In genomic region chr7:130959868-130960267, GRCm38 (mm10) we compare ENCODE assay signal across 10 mouse cellular contexts. TPM values are rescaled to one million over a fixed set of nuclear protein-coding genes. Genes with fewer than 3 reads are reported as not detected.
DNase-seq lines count a peak whose midpoint lies in the region; ATAC-seq and TF ChIP-seq lines count a peak whose summit lies in the region.
"Had no signal": no experiment of that assay in that cellular context is flagged by ENCODE, and none has a peak within 500 bp of the region (broad histone marks: within the 10 kb centered on the region; RNA-seq: fewer than 3 reads in every experiment).

No protein-coding gene starts in this region.

- 30% methylated on average over 7 of the region's 7 CpGs for WGBS in lung, embryonic 16.5 days
- WGBS in liver, embryonic 11.5 days, result 24% methylated on average over 7 of the region's 7 CpGs

- TF ChIP-seq CTCF in brain, embryonic 14.5 days (IDR thresholded peaks at IDR 0.05; ENCODE audit: borderline replicate concordance, extremely low read depth, insufficient read depth, insufficient read length), result no peak

- peak; percentile 50; the same call in 1 of the 2 replicates for ATAC-seq in lung, embryonic 16.5 days (ENCODE audit: low read depth)
- ATAC-seq in erythroid progenitor cell, adult 5-6 weeks (replicated peaks; ENCODE audit: low FRiP score, poor library complexity, severe bottlenecking), result no peak
- ATAC-seq in liver, embryonic 11.5 days (replicated peaks; ENCODE audit: low FRiP score), result no peak

- H3K4me3 ChIP-seq in lung, embryonic 16.5 days (ENCODE audit: low read length), result no peak overlapping the region
- no peak overlapping the region for H3K4me3 ChIP-seq in liver, embryonic 11.5 days (ENCODE audit: low read depth, low read length)
- H3K4me3 ChIP-seq: embryonic facial prominence, embryonic 12.5 days; limb, embryonic 12.5 days had no signal

- H3K27me3 ChIP-seq in lung, embryonic 16.5 days (ENCODE audit: control insufficient read depth, insufficient read depth, low read depth, low read length), result no peaks in the 10 kb centered on the region
- H3K27me3 ChIP-seq in liver, embryonic 11.5 days (replicated peaks; ENCODE audit: control insufficient read depth, insufficient read depth, low read length), result no peaks in the 10 kb centered on the region
- H3K27me3 ChIP-seq: embryonic facial prominence, embryonic 12.5 days; limb, embryonic 12.5 days had no signal

- no peaks in the 10 kb centered on the region for H3K36me3 ChIP-seq in lung, embryonic 16.5 days (ENCODE audit: control insufficient read depth, insufficient read depth, low read length)
- no peaks in the 10 kb centered on the region for H3K36me3 ChIP-seq in liver, embryonic 11.5 days (ENCODE audit: control insufficient read depth, insufficient read depth, low read length)
- H3K36me3 ChIP-seq: embryonic facial prominence, embryonic 12.5 days; limb, embryonic 12.5 days had no signal

- DNase-seq in layer of hippocampus, adult 11-12 months (ENCODE audit: low spot score), result peak; percentile 54
- DNase-seq in layer of hippocampus, postnatal 36 days, result no peak
- peak; percentile 52 for DNase-seq in brain, embryonic 14.5 days (ENCODE audit: low read depth)
- peak; percentile 92 to 93 for DNase-seq in heart, postnatal 10 days
- DNase-seq in liver, embryonic 11.5 days (ENCODE audit: low spot score), result no peak
- no peak for DNase-seq in spleen, postnatal 10 days (ENCODE audit: low spot score in 2 of 2)

- no peak overlapping the region for H3K4me2 ChIP-seq in lung, embryonic 16.5 days (ENCODE audit: low read depth, low read length)
- H3K4me2 ChIP-seq in liver, embryonic 11.5 days, result no peak overlapping the region
- H3K4me2 ChIP-seq: embryonic facial prominence, embryonic 12.5 days; limb, embryonic 12.5 days had no signal

- TF ChIP-seq POLR2A in brain, embryonic 14.5 days (IDR thresholded peaks at IDR 0.05; ENCODE audit: borderline replicate concordance, extremely low read depth, insufficient read depth, insufficient read length, poor library complexity, severe bottlenecking), result no peak

- H3K4me1 ChIP-seq in lung, embryonic 16.5 days (replicated peaks; ENCODE audit: control insufficient read depth, insufficient read depth, low read length), result peaks cover 6% of the 10 kb centered on the region
- H3K4me1 ChIP-seq in liver, embryonic 11.5 days (replicated peaks; ENCODE audit: control insufficient read depth, insufficient read depth, low read length), result no peaks in the 10 kb centered on the region

- H3K27ac ChIP-seq in lung, embryonic 16.5 days (ENCODE audit: low read length), result no peak overlapping the region
- no peak overlapping the region for H3K27ac ChIP-seq in liver, embryonic 11.5 days (ENCODE audit: low read depth, low read length)
- H3K27ac ChIP-seq: embryonic facial prominence, embryonic 12.5 days; limb, embryonic 12.5 days had no signal

- no peaks in the 10 kb centered on the region for H3K9me3 ChIP-seq in lung, embryonic 16.5 days (ENCODE audit: control insufficient read depth, low read length)
- H3K9me3 ChIP-seq in liver, embryonic 11.5 days (ENCODE audit: control insufficient read depth, low read length), result no peaks in the 10 kb centered on the region
- H3K9me3 ChIP-seq: limb, embryonic 12.5 days had no signal

- H3K9ac ChIP-seq in lung, embryonic 16.5 days (ENCODE audit: low read length), result no peak overlapping the region
- H3K9ac ChIP-seq in liver, embryonic 11.5 days (ENCODE audit: low read depth, low read length), result no peak overlapping the region
- H3K9ac ChIP-seq: embryonic facial prominence, embryonic 12.5 days; limb, embryonic 12.5 days had no signal

- intact Hi-C loops in heart, postnatal 10 days (cut with DNase I), result no loop called here

RNA-seq across cellular contexts. Expression of gene Htra1, which starts 24.0 kb away (rescaled TPM):
- 100 to 1,000 TPM; 221 to 291 TPM for total RNA-seq in layer of hippocampus, postnatal 36 days (2021)
- 10.0 and 15.9 TPM in 2 replicates for polyA plus RNA-seq in brain, embryonic 14.5 days (2012; rRNA removed)
- total RNA-seq in heart, postnatal 10 days (2021), result 100 to 1,000 TPM; 176 to 209 TPM
- 71.6 and 75.7 TPM in 2 replicates for polyA plus RNA-seq in lung, embryonic 16.5 days (2015; fragmentation: Nextera tagmentation; extraction: Ambion mirVana)
- not detected in 2 replicates for total RNA-seq in erythroid progenitor cell, adult 5-6 weeks (2015; ENCODE audit: low replicate concordance)
- total RNA-seq in erythroid progenitor cell, adult 5-6 weeks (2017; ENCODE audit: low replicate concordance), result not detected in 2 replicates
- polyA plus RNA-seq in liver, embryonic 11.5 days (2014; fragmentation: Nextera tagmentation; extraction: Ambion mirVana), result 1.2 and 3.3 TPM in 2 replicates

Comparison
In these comparisons a context has a peak if more than half of its experiments do, and no peak if none do; other contexts are left out.
1. DNase-seq: peak in layer of hippocampus, adult 11-12 months (single experiment), brain, embryonic 14.5 days (single experiment) and heart, postnatal 10 days (2 of 2); none in layer of hippocampus, postnatal 36 days (0 of 2), liver, embryonic 11.5 days (single experiment) and spleen, postnatal 10 days (0 of 2).
2. RNA of gene Htra1, which starts 24.0 kb away (total RNA-seq): 221 to 291 TPM in layer of hippocampus, postnatal 36 days and 176 to 209 TPM in heart, postnatal 10 days; not detected in erythroid progenitor cell, adult 5-6 weeks; every median in the first group is over 100 times any median in the second.